Mouse (Mus musculus) MEL (cell line): ENCODE data around the gene Zbtb7a. TPM values are rescaled to one million over a fixed set of nuclear protein-coding genes. Genes with fewer than 3 reads are reported as not detected.

Source experiments
- DNase-seq: peaks from one replicate; pipeline ENCODE4 v3.0.0; 2011; ENCODE audit warnings: low read depth, low spot score
- H3K27ac ChIP-seq: 2 replicates; pipeline ENCODE4 v1.5.1; 2012; ENCODE audit warnings: low read depth, mild to moderate bottlenecking, control low read depth, low read length, moderate library complexity; ENCODE audit not compliant: control insufficient read depth
- H3K27me3 ChIP-seq, 2 experiments: fragments of 150-350 bp in 1 of 2; sonication (generic) in 1 of 2; 2 replicates each; pipeline ENCODE4 v1.6.1; 2012; ENCODE audit warnings: low read length in 2 of 2, mild to moderate bottlenecking in 2 of 2, improper control_type of control experiment in 1 of 2, moderate library complexity in 1 of 2; ENCODE audit not compliant: insufficient read depth in 2 of 2, control insufficient read depth in 1 of 2
- H3K36me3 ChIP-seq, 2 experiments: 2 replicates each; pipeline ENCODE4 v1.6.1; 2012 to 2014; ENCODE audit warnings: low read length in 2 of 2, improper control_type of control experiment in 1 of 2, inconsistent platforms in 1 of 2, mild to moderate bottlenecking in 1 of 2; ENCODE audit not compliant: insufficient read depth in 2 of 2, control insufficient read depth in 1 of 2
- H3K4me1 ChIP-seq, 2 experiments: fragments of 150-350 bp in 1 of 2; sonication (generic) in 1 of 2; 2 replicates each; pipeline ENCODE4 v1.6.1; 2012; ENCODE audit warnings: low read length in 2 of 2, improper control_type of control experiment in 1 of 2, mild to moderate bottlenecking in 1 of 2; ENCODE audit not compliant: insufficient read depth in 2 of 2, control insufficient read depth in 1 of 2
- H3K4me3 ChIP-seq, 2 experiments: fragments of 150-350 bp in 1 of 2; sonication (generic) in 1 of 2; 2 replicates each; pipeline ENCODE4 v1.5.1; 2012; ENCODE audit warnings: low read depth in 2 of 2, low read length in 2 of 2, mild to moderate bottlenecking in 2 of 2, moderate library complexity in 2 of 2, control low read depth in 1 of 2, improper control_type of control experiment in 1 of 2; ENCODE audit not compliant: control insufficient read depth in 1 of 2, insufficient read depth in 1 of 2
- H3K79me2 ChIP-seq: 2 replicates; pipeline ENCODE4 v1.6.1; 2012; ENCODE audit warnings: mild to moderate bottlenecking, low read length, moderate library complexity; ENCODE audit not compliant: control insufficient read depth, poor library complexity, insufficient read depth
- H3K9ac ChIP-seq: 2 replicates; pipeline ENCODE4 v1.6.1; 2012; ENCODE audit warnings: low read depth, mild to moderate bottlenecking, control low read depth, low read length, moderate library complexity; ENCODE audit not compliant: control insufficient read depth, poor library complexity, severe bottlenecking
- H3K9me3 ChIP-seq: fragments of 150-350 bp; sonication (generic); replicated peaks from 2 replicates; pipeline ENCODE4 v1.6.1; 2012; ENCODE audit warnings: mild to moderate bottlenecking, low read length, improper control_type of control experiment, moderate library complexity; ENCODE audit not compliant: insufficient read depth
- CHD1 ChIP-seq: IDR thresholded peaks from 2 replicates; pipeline ENCODE4 v1.6.1; 2012; ENCODE audit warnings: low read depth, mild to moderate bottlenecking, inconsistent platforms, low read length, improper control_type of control experiment
- CHD2 ChIP-seq: IDR thresholded peaks from 2 replicates; pipeline ENCODE4 v1.6.1; 2011; ENCODE audit warnings: low read length, improper control_type of control experiment
- ELF1 ChIP-seq: IDR thresholded peaks from 2 replicates; pipeline ENCODE4 v1.6.1; 2014; ENCODE audit warnings: low read depth, mild to moderate bottlenecking, inconsistent platforms, low read length, improper control_type of control experiment, moderate library complexity
- EP300 ChIP-seq, 2 experiments: IDR thresholded peaks; 2 replicates each; pipeline ENCODE4 v1.6.1; 2011; ENCODE audit warnings: improper control_type of control experiment in 2 of 2, low read length in 2 of 2, low read depth in 1 of 2, mild to moderate bottlenecking in 1 of 2
- ETS1 ChIP-seq: IDR thresholded peaks from 2 replicates; pipeline ENCODE4 v1.6.1; 2012; ENCODE audit warnings: low read depth, mild to moderate bottlenecking, inconsistent platforms, low read length, improper control_type of control experiment, moderate library complexity
- MAX ChIP-seq: IDR thresholded peaks from 2 replicates; pipeline ENCODE4 v1.6.1; 2011; ENCODE audit warnings: low read length, improper control_type of control experiment
- MYB ChIP-seq: IDR thresholded peaks from 2 replicates; pipeline ENCODE4 v1.6.1; 2011; ENCODE audit warnings: mild to moderate bottlenecking, low read depth, low read length, improper control_type of control experiment
- NRF1 ChIP-seq: IDR thresholded peaks from 2 replicates; pipeline ENCODE4 v1.6.1; 2014; ENCODE audit warnings: low read depth, mild to moderate bottlenecking, inconsistent platforms, low read length, improper control_type of control experiment, moderate library complexity; ENCODE audit not compliant: poor library complexity, insufficient read depth, severe bottlenecking
- POLR2AphosphoS2 ChIP-seq: IDR thresholded peaks from 2 replicates; pipeline ENCODE4 v1.6.1; 2011; ENCODE audit warnings: low read length, improper control_type of control experiment
- POLR2AphosphoS5 ChIP-seq: IDR thresholded peaks from 2 replicates; pipeline ENCODE4 v1.6.1; 2012; ENCODE audit warnings: low read depth, borderline replicate concordance, mild to moderate bottlenecking, inconsistent platforms, low read length, moderate library complexity, mixed read lengths
- RAD21 ChIP-seq: IDR thresholded peaks from 2 replicates; pipeline ENCODE4 v1.6.1; 2011; ENCODE audit warnings: mild to moderate bottlenecking, low read depth, low read length, improper control_type of control experiment
- RCOR1 ChIP-seq: IDR thresholded peaks from 2 replicates; pipeline ENCODE4 v1.6.1; 2012; ENCODE audit warnings: low read depth, mild to moderate bottlenecking, inconsistent platforms, low read length, improper control_type of control experiment
- TAL1 ChIP-seq: IDR thresholded peaks from 2 replicates; pipeline ENCODE4 v1.6.1; 2012; ENCODE audit warnings: mild to moderate bottlenecking, inconsistent platforms, low read length, moderate library complexity, mixed read lengths
- USF1 ChIP-seq: IDR thresholded peaks from 2 replicates; pipeline ENCODE4 v1.6.1; 2014; ENCODE audit warnings: low read depth, mild to moderate bottlenecking, inconsistent platforms, low read length, improper control_type of control experiment, moderate library complexity
- USF2 ChIP-seq, 2 experiments: IDR thresholded peaks; 2 replicates each; pipeline ENCODE4 v1.6.1; 2011 to 2012; ENCODE audit warnings: improper control_type of control experiment in 2 of 2, low read length in 2 of 2, borderline replicate concordance in 1 of 2, inconsistent platforms in 1 of 2, low read depth in 1 of 2, mild to moderate bottlenecking in 1 of 2; ENCODE audit not compliant: insufficient read depth in 1 of 2
- ZKSCAN1 ChIP-seq: IDR thresholded peaks from 2 replicates; pipeline ENCODE4 v1.6.1; 2012; ENCODE audit warnings: low read depth, mild to moderate bottlenecking, inconsistent platforms, low read length, improper control_type of control experiment, moderate library complexity
- polyA plus RNA-seq, 2 experiments: library from polyadenylated mRNA; stranded (reverse) in 1 of 2; unstranded in 1 of 2; fragments of >175 nt in 1 of 2; fragments of >200 nt in 1 of 2; gene quantifications; 2 replicates each; pipeline versions ENCODE4 v1.2.1 to v1.2.4; 2012; ENCODE audit warnings: low replicate concordance in 2 of 2, low read depth in 1 of 2; ENCODE audit not compliant: insufficient read length in 2 of 2, insufficient read depth in 1 of 2, missing spikeins in 1 of 2
- total RNA-seq: library from RNA; depleted of rRNA; stranded (reverse); fragments of 300-350 nt; gene quantifications from 2 replicates; pipeline ENCODE4 v1.2.3, GENCODE M21; 2012

The Zbtb7a gene
- total and polyA plus RNA-seq, 3 experiments: 25.3 to 45.4 (median 40.6) TPM

- TF ChIP-seq USF2 (IDR thresholded peaks at IDR 0.05; ENCODE audit: borderline replicate concordance in 1 of 2, insufficient read depth in 1 of 2, low read depth in 1 of 2, low read length in 2 of 2) (no peak), MYB (no peak), NRF1 (no peak), MAX (no peak), ZKSCAN1 (no peak)
- Histone ChIP-seq H3K4me1 (peaks cover 0 to 12% of the 10 kb centered on the region in 2 experiments; a peak in 2 of 4 replicates), H3K9ac (no peak overlapping the region), H3K27me3 (no peaks in the 10 kb centered on the region), H3K27ac (no peak overlapping the region), H3K4me3 (no peak overlapping the region), H3K36me3 (no peaks in the 10 kb centered on the region), H3K9me3 (no peaks in the 10 kb centered on the region), H3K79me2 (peaks cover 3% of the 10 kb centered on the region; the same call in 1 of the 2 replicates)
- DNase-seq: no peak
These were observed 60.3 kb downstream of the Zbtb7a start for GRCm38 (mm10) chr10:81195300-81195699.

- peaks cover 0 to 7% of the 10 kb centered on the region in 2 experiments; a peak in 2 of 4 replicates for H3K4me1 ChIP-seq
- TF ChIP-seq TAL1 (no peak), ELF1 (no peak), CHD2 (no peak), RCOR1 (no peak), USF1 (no peak), CHD1 (no peak), EP300 (IDR thresholded peaks at IDR 0.05; ENCODE audit: low read depth in 1 of 2, low read length in 2 of 2) (no peak), RAD21 (no peak), ETS1 (no peak), POLR2AphosphoS2 (no peak), ZKSCAN1 (no peak), POLR2AphosphoS5 (no peak), MAX (no peak)
- no peaks in the 10 kb centered on the region for H3K27me3 ChIP-seq
- no peaks in the 10 kb centered on the region for H3K9me3 ChIP-seq
- H3K9ac ChIP-seq: no peak overlapping the region
- H3K36me3 ChIP-seq: no peaks in the 10 kb centered on the region
- H3K4me3 ChIP-seq: no peak overlapping the region
- H3K27ac ChIP-seq: no peak overlapping the region
- peaks cover 3% of the 10 kb centered on the region; the same call in 1 of the 2 replicates for H3K79me2 ChIP-seq
- no peak for DNase-seq
These were observed 61.5 kb downstream of the Zbtb7a start for GRCm38 (mm10) chr10:81196470-81197065.
